Comparison of ENCODE assay signal across 21 mouse cellular contexts in genomic region chr6:91161506-91162235, GRCm38 (mm10). TPM values are rescaled to one million over a fixed set of nuclear protein-coding genes. Genes with fewer than 3 reads are reported as not detected.
DNase-seq lines count a peak whose midpoint lies in the region; ATAC-seq lines count a peak whose summit lies in the region.
"Had no signal": no experiment of that assay in that cellular context is flagged by ENCODE, and none has a peak within 500 bp of the region (broad histone marks: within the 10 kb centered on the region; RNA-seq: fewer than 3 reads in every experiment).

No protein-coding gene starts in this region.

- no peak overlapping the region for H3K9ac ChIP-seq in neural tube, embryonic 13.5 days
- H3K9ac ChIP-seq in neural tube, embryonic 15.5 days (replicated peaks): no peak overlapping the region
- peak overlapping the region; percentile 93 for H3K9ac ChIP-seq in liver, embryonic 13.5 days
- H3K9ac ChIP-seq: heart, embryonic 15.5 days; limb, embryonic 15.5 days had no signal

- no peaks in the 10 kb centered on the region for H3K27me3 ChIP-seq in neural tube, embryonic 13.5 days
- H3K27me3 ChIP-seq in neural tube, embryonic 15.5 days (replicated peaks): no peaks in the 10 kb centered on the region
- no peaks in the 10 kb centered on the region for H3K27me3 ChIP-seq in liver, embryonic 13.5 days
- H3K27me3 ChIP-seq: heart, embryonic 15.5 days; limb, embryonic 15.5 days had no signal

- peaks cover 13% of the 10 kb centered on the region; the same call in 1 of the 2 replicates for H3K36me3 ChIP-seq in neural tube, embryonic 13.5 days
- H3K36me3 ChIP-seq in neural tube, embryonic 15.5 days: peaks cover 11% of the 10 kb centered on the region; the same call in 1 of the 2 replicates
- H3K36me3 ChIP-seq in liver, embryonic 13.5 days: peaks cover 19% of the 10 kb centered on the region
- H3K36me3 ChIP-seq: heart, embryonic 15.5 days; limb, embryonic 15.5 days had no signal

- 78% methylated on average over 6 of the region's 6 CpGs for WGBS in neural tube, embryonic 13.5 days
- 88% methylated on average over 6 of the region's 6 CpGs for WGBS in neural tube, embryonic 15.5 days
- 67% methylated on average over 6 of the region's 6 CpGs for WGBS in liver, embryonic 13.5 days (ENCODE audit: insufficient replicate concordance)

- no peak overlapping the region for H3K4me2 ChIP-seq in neural tube, embryonic 13.5 days
- no peak overlapping the region for H3K4me2 ChIP-seq in neural tube, embryonic 15.5 days
- H3K4me2 ChIP-seq in liver, embryonic 13.5 days: peak overlapping the region; percentile 69; the same call in 1 of the 2 replicates
- H3K4me2 ChIP-seq: heart, embryonic 15.5 days; limb, embryonic 15.5 days had no signal

- no peak for ATAC-seq in neural tube, embryonic 13.5 days (ENCODE audit: low read depth)
- ATAC-seq in neural tube, embryonic 15.5 days (ENCODE audit: low FRiP score): no peak
- ATAC-seq in liver, embryonic 13.5 days (ENCODE audit: low read depth): no peak
- ATAC-seq: lung, postnatal 0 days had no signal

- H3K9me3 ChIP-seq in neural tube, embryonic 13.5 days: no peaks in the 10 kb centered on the region
- no peaks in the 10 kb centered on the region for H3K9me3 ChIP-seq in neural tube, embryonic 15.5 days (replicated peaks)
- H3K9me3 ChIP-seq in liver, embryonic 13.5 days (replicated peaks): no peaks in the 10 kb centered on the region
- H3K9me3 ChIP-seq: heart, embryonic 15.5 days; limb, embryonic 15.5 days had no signal

- H3K4me1 ChIP-seq in neural tube, embryonic 13.5 days (replicated peaks): peaks cover 71% of the 10 kb centered on the region
- H3K4me1 ChIP-seq in neural tube, embryonic 15.5 days: peaks cover 64% of the 10 kb centered on the region
- H3K4me1 ChIP-seq in liver, embryonic 13.5 days (replicated peaks): peaks cover 100% of the 10 kb centered on the region

- H3K27ac ChIP-seq in neural tube, embryonic 13.5 days (replicated peaks): peak overlapping the region; percentile 71; the same call in 1 of the 2 replicates
- H3K27ac ChIP-seq in neural tube, embryonic 15.5 days (replicated peaks): no peak overlapping the region
- peak overlapping the region; percentile 99 for H3K27ac ChIP-seq in liver, embryonic 13.5 days
- H3K27ac ChIP-seq: heart, adult 2 months; kidney, postnatal 0 days; left cerebral cortex, adult 2 months; limb, embryonic 15.5 days; macrophage had no signal

- no peak overlapping the region for H3K4me3 ChIP-seq in neural tube, embryonic 13.5 days
- H3K4me3 ChIP-seq in neural tube, embryonic 15.5 days (replicated peaks): no peak overlapping the region
- no peak overlapping the region for H3K4me3 ChIP-seq in liver, embryonic 13.5 days (replicated peaks)
- H3K4me3 ChIP-seq: heart, adult 2 months; heart, embryonic 15.5 days; left cerebral cortex, adult 2 months; limb, embryonic 15.5 days had no signal

- DNase-seq in heart, adult 11 months: peak; percentile 74
- DNase-seq in heart, adult 18-20 months: no peak
- no peak for DNase-seq in liver, embryonic 13.5 days
- DNase-seq in ovary, postnatal 36 days (ENCODE audit: low spot score): no peak
- DNase-seq in frontal cortex, adult 2 months (ENCODE audit: extremely low spot score in 1 of 2, low spot score in 1 of 2): no peak
- DNase-seq: adrenal gland, adult 2 months; heart, adult 2 months; kidney, adult 11 months; left cerebral cortex, postnatal 4 days had no signal

RNA-seq across cellular contexts. Expression of gene Hdac11, which starts 5.2 kb away (rescaled TPM):
- 10 to 100 TPM; 20.9 to 21.3 TPM for total RNA-seq in heart, adult 18-20 months (2021)
- 30.6 TPM in 2 replicates for polyA plus RNA-seq in neural tube, embryonic 13.5 days (2015; fragmentation: Nextera tagmentation; extraction: Ambion mirVana)
- 41.7 and 51.5 TPM in 2 replicates for polyA plus RNA-seq in neural tube, embryonic 15.5 days (2015; fragmentation: Nextera tagmentation; extraction: Ambion mirVana)
- polyA plus RNA-seq in liver, embryonic 13.5 days (2015; fragmentation: Nextera tagmentation; extraction: Ambion mirVana): 5.6 and 6.0 TPM in 2 replicates
- polyA plus RNA-seq in frontal cortex, adult 2 months (2012; rRNA removed): 167 and 189 TPM in 2 replicates

RNA-seq across cellular contexts. Expression of gene Nup210, which starts 45.0 kb away (rescaled TPM):
- total RNA-seq in heart, adult 18-20 months (2021): 1 to 10 TPM; 2.6 to 6.9 TPM
- polyA plus RNA-seq in neural tube, embryonic 13.5 days (2015; fragmentation: Nextera tagmentation; extraction: Ambion mirVana): 12.5 and 14.2 TPM in 2 replicates
- polyA plus RNA-seq in neural tube, embryonic 15.5 days (2015; fragmentation: Nextera tagmentation; extraction: Ambion mirVana): 15.4 and 18.4 TPM in 2 replicates
- polyA plus RNA-seq in liver, embryonic 13.5 days (2015; fragmentation: Nextera tagmentation; extraction: Ambion mirVana): 28.5 and 34.3 TPM in 2 replicates
- polyA plus RNA-seq in frontal cortex, adult 2 months (2012; rRNA removed): 26.4 and 26.7 TPM in 2 replicates
- polyA plus RNA-seq: C2C12 had no signal

RNA-seq across cellular contexts. Expression of gene Fbln2, which starts 50.6 kb away (rescaled TPM):
- 10 to 100 TPM; 42.0 to 43.1 TPM for total RNA-seq in heart, adult 18-20 months (2021)
- polyA plus RNA-seq in neural tube, embryonic 13.5 days (2015; fragmentation: Nextera tagmentation; extraction: Ambion mirVana): 34.4 and 37.7 TPM in 2 replicates
- 33.7 and 47.7 TPM in 2 replicates for polyA plus RNA-seq in neural tube, embryonic 15.5 days (2015; fragmentation: Nextera tagmentation; extraction: Ambion mirVana)
- polyA plus RNA-seq in liver, embryonic 13.5 days (2015; fragmentation: Nextera tagmentation; extraction: Ambion mirVana): 8.7 and 8.8 TPM in 2 replicates
- polyA plus RNA-seq in frontal cortex, adult 2 months (2012; rRNA removed): 25.3 and 25.6 TPM in 2 replicates
- total RNA-seq: common myeloid progenitor, adult 5-6 weeks; hematopoietic stem cell, adult 5-6 weeks; neutrophil, adult 5-6 weeks had no signal
